Mouse (Mus musculus): ENCODE measurements around the gene Tns1.

- TF ChIP-seq CTCF (IDR thresholded peaks at IDR 0.05) (no peak), EP300 (IDR thresholded peaks at IDR 0.05) (no peak)
These were observed 111.5 kb downstream of the Tns1 start for GRCm38 (mm10) chr1:74012706-74013105.

Data from lung, postnatal 0 days (tissue).